Mouse (Mus musculus) megakaryocyte, adult 5-6 weeks (primary cell): Measurements from ENCODE around the gene Selenop. TPM values are rescaled to one million over a fixed set of nuclear protein-coding genes. Genes with fewer than 3 reads are reported as not detected.

ENCODE experiments used
- total RNA-seq, 2 experiments: library from RNA; stranded (forward) in 1 of 2; stranded (reverse) in 1 of 2; fragments of 153-499, 151-499 nt in 1 of 2; fragments of 221-1000, 200-1000 nt in 1 of 2; gene quantifications; 2 replicates each; pipeline versions ENCODE4 v1.2.3 to v1.2.4; 2015 to 2017

Selenop gene
- total RNA-seq, 2 experiments from 2014 or later: 238 to 446 TPM

Other genes with a start within 250 kb of the Selenop start
- gene Ccdc152, start 35.0 kb downstream of the Selenop start, total RNA-seq (2015): not detected in 2 replicates
- 0.28 and 0.33 TPM in 2 replicates for gene Ccdc152, start 35.0 kb downstream of the Selenop start, total RNA-seq (2017)